Mouse (Mus musculus): ENCODE data around the gene Vti1a.

Gene Vti1a

DNA sequence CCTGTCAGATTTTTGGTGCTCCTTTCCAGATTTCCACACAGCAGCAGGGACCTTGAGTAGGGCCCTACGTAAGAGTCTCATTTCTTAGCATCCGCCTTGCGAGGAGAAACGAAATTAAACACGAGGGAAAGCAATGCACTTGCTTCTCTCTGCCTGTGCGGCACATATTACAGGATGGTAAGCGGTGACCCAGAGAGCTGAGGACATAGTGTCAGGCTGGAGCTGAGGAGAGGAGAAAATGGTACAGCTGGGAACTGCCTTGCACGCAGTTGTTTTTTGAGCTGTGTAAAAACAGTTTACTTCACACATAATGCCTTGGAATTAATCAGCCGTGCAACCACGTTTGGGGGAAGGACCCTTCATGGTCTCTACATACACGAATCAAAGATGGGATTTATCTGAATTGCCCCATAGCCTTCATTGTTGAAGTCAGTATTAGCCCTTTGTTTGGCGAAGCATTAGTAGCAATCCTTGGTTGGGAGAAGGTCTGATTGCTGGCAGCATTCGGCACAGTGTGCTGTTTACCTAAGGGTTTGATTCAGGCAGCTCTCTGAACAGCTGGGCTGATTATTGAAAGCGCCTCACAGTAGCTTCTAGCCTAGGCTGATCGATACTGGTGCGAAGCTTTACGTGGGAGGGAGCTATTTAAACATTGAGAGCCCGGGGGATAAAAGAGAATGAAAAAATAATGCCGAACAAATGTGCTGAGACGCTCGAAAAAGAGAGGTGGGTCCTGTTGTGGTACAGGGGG lies 153.4 kb downstream of the Vti1a start:
- no peak for DNase-seq

DNA sequence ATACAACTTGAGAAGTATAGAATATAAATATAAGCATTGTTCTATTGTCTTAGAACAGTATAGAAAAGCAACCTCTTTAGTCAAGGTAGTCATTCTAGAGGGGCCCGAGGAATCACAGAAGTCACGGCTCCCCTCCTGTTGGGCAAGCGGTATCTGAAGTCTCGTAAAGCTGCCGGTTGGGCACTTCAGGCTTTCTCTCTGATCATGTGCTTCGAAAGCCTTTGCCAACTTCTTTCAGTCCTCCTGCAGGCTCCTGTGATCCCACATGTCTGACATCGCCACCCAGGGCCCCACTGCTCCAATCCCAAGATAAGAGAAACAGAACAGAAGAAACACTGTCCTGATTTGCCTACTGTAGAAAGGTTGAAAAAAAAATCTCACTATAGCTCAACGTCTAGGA lies 156.5 kb downstream of the Vti1a start:
- DNase-seq: no peak

DNA sequence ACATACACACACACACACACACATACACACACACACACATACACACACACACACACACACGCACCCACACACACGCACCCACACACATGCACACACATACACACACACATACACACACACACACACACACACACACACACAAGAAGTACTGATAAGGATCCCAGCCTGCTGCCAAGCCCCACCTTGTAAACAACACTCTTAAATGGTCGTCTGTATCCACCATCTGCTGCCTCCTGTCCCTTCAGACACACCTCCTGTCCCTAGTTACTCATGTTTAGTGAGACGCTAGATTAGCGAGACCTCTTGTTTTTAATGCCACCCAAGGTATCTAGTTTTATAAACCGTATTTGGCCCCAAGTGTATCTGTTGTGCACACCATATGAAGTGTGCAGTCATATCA lies 158.1 kb downstream of the Vti1a start:
- no peak for DNase-seq

DNA sequence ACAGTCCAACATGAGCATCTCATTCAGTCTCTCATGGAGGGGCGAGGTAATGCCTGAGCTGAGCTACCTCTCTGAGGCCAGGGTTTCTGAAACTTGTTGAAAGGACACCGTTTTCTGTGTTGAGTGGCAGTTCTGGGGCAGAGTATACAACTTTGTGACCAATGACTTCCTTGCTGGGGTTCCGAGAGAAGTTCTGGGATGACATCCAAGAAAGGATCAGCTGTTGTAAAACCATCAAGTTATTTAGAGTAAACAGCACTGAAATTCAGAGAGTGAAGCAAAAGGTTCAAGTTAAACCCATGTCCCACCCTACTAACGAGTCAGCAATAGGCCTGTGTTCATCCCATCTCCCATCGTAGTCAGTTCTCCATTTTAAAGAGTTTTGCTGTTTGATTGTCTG lies 164.4 kb downstream of the Vti1a start:
- DNase-seq: no peak

DNA sequence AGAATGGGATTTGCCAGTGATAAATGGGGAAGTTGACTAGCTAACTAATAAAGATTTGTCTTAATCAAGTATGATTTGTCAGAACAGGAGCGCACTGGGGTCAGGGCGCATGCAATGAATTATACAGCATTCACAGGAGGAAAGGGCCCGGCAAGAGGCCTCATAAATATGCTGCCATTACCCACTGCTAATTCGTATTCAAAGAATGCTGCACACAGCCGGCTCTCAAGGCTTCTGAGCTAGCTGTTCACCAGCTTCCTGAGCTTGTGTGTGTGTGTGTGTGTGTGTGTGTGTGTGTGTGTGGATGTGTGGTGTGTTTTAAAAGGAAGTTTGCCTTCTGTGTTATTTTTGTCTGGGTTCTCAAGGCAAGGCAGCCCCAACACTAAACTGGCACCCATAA lies 165.2 kb downstream of the Vti1a start:
- DNase-seq: no peak

DNA sequence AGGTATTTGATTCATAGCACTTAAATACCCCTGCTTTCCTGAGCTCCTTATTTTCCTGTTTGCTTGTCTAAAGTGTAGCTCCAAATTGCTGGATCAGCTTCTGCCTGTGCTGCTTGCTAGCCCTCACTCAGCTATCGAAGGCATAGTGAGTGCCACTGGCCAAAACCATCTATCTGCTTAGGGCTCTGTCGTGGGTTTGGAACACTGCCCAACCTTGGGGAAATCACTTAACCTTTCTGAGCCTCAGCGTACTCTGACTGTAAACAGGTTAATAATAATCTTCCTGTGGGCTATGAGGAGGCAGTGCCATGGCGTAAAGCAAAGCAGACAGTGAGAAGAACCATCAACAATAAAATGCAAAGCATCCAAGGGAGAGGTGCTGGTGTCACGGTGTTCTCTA lies 167.4 kb downstream of the Vti1a start:
- no peak for DNase-seq

DNA sequence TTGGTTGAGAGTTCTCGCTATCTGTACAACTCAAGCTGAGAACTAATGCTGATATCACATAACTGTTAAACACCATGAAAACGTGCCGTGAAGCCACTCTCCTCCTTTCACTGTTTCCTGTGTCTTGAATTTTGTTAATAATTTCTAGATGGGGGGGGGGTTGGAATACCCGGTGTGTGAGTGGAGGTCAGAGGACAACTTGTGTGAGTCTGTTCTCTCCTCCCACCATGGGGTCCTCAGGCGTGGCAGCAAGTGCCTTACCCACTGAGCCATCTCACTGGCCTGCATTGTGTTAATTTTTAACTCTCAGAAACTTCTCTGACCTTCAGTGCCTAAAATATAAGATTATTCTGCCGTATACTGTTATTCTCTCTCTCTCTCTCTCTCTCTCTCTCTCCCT lies 168.5 kb downstream of the Vti1a start:
- no peak for DNase-seq

DNA sequence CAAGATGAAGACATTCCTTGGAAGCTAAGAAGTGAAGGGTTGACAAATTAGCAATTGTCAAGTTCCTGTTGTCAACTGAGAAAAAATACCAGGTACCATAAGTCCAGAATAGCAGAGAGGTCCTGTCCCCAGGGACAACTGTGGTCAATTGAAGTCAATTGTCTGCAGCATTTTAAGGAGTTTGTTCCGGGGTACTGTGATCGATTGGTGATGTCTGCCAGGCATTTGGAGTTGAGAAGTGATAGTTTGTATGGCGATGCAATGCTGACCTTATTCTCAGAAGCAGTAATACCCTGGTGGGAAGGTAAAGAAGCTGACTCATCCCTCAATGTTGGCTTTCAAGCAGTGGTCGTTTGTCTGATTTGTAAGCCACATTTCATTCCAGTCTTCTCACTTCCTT lies 170.4 kb downstream of the Vti1a start:
- no peak for DNase-seq

DNA sequence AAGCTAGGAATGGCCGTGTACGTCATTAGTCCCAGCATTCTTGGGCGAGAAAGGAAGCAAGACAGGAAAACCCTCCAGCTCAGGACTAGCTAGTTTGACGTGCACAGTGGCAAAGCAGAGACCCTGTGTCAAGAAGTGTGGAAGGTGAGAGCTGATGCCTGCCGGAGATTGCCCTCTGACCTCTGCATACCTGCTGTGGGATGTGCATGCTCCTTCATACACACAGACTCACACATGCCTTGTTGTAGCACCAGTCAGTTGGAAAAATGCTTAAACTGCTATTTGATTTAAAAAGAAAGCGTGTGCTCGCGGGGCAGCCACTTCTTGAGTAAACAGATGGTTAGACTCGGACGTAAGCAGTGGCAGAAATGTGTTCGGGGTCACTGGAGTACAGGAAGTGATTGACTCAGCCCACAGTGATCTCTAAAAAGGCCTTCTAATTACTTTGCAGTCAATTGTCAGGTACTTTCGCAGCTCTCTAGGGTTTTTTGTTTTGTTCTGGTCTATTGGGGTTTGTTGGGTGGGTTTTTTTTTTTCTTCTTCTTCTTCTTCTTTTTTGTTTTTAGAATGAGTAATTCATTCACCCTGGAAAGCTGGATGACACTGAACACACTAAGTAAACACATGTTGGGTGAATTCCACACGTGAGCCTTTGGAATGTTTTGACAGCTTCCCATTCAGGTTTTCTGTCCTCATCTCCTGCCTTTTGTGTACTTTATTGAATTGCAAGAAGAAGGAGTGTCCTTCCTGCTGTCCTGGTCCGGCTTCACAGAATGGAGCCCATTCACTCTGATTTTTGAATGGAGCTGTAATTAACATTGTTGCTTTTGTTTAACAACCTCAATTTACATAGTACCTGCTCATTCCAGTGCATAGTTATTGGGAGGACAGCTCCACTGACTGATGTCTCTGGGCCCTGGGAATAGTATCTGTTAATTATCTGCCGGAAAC lies 175.3 kb downstream of the Vti1a start:
- DNase-seq: no peak

DNA sequence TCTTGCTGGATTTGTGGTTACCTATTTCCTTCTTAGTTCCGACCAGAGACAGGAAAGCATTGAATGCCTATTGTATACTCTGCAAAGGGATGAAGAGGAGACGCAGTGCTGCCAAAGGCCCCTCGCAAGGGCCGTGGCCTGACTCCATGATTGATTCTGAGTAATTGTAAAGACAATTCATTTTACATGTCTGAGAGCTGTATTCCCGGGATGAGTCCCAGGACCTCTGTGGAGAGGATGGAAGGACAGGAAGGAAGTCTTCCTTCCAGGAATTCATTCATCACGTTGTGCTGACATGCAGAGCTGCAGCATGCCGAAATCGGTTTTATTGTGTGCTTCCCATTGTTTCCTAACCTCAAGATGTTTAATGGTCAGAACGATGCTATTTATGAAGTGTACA lies 180.2 kb downstream of the Vti1a start:
- DNase-seq: no peak

DNA sequence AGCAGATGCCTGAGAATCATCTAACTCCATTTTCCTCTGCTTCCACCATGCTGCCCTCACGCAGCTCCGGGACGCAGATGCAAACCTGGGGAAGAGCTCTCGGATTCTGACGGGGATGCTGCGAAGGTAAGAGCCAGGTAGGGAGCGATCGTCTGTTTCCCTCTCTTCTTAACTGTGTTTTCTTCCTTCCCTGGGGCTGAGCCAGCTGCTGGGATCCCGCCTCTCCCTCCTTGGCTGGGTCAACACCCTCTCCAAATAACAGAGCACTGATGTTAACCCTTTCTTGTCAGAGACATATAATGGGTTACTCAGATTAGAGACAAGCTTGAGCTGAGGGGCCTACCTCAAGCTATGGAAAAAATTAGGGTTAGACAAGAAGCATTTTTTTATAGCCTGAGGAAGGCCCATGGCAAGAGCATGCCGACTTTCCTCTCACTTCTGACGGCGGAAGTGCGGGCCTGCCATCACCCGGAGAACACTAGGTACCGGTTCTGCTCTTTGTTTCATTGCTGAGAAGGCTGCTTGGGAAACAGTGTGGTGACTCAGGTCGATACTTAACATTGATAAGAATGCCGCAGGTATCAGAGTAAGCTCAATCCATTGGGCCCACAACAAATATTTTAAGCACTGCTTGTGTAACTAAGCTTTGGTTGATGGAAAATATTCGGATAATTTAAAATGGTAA lies 183.2 kb downstream of the Vti1a start:
- no peak for DNase-seq

DNA sequence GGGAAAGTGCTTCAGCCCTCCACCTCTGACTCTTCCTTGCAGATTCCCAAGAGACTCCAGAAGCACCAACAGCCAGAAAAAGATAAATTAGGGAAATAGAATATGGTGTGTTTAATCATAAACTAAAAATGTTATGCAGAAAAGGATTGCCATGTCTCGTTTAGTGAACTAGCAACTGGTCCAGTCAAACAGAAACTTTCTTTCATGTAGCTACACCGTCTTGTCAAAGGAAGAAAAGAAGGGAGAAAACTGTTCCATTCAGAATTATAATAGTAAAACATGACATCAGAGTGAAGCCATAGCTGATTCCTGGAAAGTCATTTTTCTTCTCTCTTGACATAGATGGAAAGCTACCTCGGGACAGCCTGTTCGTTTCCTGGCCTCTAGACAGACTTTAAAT lies 185.9 kb downstream of the Vti1a start:
- no peak for DNase-seq

DNA sequence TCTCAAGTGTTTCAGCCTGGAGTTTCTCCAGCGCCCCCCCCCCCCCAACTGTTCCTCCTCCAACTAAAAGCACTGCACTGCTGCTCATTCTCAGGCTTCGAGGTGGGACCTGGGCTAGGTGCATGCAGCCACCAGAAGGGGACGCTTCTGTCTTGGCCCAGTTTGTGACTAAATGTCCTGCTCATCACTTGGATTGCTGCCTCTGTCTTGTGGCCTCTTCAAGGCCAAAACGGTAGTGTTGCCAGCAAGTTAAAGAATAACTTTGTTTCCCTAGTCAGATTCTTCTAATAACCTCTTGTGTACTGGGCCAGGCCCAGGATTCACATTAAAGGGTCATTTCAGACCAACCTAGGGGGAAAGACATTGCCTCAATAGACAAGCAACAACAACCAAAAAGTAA lies 187.7 kb downstream of the Vti1a start:
- no peak for DNase-seq

DNA sequence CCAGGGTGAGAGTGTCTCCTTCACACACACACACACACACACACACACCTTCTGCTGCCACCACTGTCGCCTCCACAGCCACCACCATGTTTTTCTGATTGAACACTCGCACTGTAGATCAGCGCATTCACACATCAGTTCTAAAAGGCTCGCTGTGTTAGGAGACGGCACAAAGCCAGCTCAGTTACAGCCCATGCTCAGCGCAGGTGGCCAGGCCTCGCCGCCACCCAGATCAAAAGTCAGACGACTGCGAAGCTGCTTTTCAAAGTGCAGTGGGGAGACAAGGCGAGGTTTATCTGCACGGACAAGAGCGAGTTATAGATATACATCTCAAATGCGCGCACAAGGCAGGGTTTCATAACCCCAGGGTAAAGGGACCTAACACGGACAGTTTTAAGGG lies 191.7 kb downstream of the Vti1a start:
- peak; percentile 11 for DNase-seq

DNA sequence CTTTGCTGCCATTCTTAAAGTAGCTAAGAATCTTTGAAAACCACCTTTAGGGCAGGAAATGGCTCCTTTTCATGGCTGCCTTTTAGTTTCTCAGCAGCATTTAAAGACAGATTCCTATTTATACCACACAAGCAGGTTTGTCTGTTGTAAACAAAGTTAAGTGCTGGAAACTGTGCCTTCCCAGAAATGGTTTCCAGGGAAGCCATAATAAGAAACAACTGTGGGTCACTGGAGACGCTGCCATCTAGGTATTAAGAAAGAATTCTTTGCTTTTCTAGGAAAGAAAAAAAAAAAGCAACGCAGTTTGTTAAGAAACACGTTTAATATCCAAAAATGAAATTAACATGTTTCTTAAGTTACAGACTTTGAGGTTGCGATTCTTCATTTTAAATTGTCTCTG lies 192.1 kb downstream of the Vti1a start:
- no peak for DNase-seq

DNA sequence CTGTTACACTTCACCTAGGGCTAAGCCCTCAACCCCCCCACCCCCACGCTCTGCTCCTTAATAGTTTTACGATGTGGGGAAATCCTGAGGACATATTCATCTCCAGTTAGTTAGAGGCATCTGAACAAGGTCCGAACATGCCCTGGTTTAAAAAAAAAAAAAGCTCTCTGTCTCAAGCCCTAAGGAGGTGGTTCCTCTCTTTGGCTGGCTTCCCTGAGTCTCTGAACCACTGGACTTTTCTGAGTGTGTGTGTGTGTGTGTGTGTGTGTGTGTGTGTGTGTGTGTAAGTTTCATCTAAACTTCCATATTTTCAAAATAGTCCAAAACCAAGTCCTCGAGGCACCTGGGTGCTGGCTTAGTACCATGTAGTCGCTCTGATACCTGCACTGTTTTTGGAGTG lies 192.9 kb downstream of the Vti1a start:
- no peak for DNase-seq

DNA sequence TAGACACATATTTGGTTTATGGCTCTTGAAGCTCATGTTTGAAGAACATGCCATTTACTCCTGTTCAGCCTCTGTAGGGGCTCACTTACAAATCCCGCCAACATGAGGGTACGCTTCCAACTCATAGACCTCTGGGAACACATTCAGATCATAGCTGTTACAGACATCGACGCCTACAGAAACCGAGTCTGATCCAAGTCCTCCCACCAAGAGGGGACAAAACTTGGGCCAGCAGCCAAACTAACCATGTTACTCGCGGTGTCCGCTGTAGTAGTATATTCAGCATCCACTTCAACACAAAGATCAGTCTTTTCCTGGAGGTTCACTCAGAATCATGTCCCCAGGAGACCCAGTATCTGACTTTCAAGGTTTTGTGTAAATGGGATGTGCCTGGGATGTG lies 193.5 kb downstream of the Vti1a start:
- peak; percentile 16 for DNase-seq

DNA sequence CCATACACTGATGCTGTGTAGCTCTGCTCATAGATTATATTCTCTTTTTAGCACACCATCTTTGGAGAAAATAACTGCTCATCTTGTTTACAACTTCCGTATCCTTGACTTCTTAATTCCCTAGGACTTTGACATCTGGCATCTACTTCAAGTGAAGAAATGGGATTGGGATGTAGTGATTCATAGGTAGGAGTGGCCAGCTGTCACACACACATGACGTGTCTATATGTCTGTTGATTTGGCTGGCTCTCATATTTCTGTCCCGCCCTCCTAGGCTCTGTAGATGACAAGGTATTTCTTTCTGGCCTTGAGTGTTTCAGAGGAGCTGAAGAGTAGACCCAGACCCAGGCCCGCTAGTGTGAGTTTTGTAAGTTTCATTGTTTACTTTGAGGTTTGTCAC lies 197.8 kb downstream of the Vti1a start:
- no peak for DNase-seq

DNA sequence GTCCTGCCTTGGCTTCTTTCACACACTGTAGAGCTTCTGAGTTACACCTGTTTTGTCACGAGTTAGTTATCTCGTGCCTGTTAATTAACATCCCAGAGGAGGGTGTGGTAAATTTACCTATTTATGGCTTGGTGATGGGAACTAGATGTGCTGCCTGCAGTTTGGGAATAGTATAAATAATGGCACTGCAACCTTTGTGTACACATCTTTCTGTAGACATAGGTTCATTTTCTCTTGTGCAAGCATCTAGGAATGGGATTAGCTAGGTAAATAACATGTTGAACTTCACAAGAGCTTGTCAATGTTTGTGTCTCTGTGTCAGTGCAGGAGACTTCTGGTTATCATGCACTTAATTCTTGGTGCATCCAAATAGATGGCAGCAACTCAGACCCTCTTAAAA lies 204.1 kb downstream of the Vti1a start:
- DNase-seq: no peak

DNA sequence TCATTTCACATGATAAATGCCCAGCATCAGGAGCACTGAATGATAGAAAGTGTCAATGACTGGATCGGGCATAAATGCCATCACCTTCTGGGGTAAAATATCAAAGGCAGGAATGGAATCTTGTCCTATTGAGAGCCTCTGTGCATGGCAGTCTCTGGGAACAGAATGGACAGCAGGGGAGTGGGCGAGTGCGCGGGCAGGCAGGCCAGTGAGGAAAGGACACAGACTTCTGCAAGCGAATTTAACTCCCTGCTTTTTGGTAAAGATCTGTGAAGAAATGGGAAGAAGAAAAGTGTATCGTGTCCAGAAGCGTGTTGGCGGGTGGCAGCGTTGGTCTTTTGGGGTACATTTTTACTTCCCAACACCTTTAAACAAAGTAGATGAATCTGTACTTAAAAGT lies 207.2 kb downstream of the Vti1a start:
- no peak for DNase-seq

DNA sequence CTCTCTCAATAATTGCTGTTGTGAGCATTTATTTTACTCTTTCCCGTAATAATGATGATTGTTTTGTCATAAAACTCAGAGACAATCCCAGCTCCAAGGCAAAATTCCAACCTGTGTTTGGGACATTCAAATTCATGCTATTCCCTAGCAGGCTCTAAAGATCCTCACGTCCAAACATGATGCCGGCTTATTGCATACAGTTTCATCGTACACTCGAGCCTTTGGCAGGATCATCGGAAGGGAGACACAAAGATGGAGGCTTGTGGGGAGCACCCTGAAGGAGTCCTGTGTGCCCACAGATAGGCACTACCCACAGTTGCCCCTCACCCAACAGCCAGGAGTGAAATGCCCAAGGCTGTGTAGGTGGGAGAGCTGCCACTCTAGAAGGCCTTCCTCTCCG lies 208.3 kb downstream of the Vti1a start:
- no peak for DNase-seq

DNA sequence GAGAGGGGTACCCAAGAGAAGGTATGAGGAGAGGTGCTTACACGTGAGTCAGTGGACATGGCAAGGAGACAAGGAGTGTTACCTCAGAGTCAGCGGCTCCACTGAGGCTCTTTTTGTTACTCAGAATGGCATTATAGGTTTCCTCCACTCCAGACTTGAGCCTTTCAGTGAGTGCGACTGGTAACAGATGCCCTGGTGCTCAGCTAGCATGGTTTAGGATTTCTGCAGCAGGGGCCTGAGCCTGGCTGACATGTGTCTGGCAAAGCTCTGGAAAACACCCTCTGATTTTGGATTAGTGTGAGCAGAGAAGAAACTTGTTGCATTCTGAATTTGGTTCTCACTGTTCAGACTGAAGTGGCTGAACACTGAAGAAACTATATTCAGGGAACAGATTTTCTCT lies 209.0 kb downstream of the Vti1a start:
- DNase-seq: no peak

DNA sequence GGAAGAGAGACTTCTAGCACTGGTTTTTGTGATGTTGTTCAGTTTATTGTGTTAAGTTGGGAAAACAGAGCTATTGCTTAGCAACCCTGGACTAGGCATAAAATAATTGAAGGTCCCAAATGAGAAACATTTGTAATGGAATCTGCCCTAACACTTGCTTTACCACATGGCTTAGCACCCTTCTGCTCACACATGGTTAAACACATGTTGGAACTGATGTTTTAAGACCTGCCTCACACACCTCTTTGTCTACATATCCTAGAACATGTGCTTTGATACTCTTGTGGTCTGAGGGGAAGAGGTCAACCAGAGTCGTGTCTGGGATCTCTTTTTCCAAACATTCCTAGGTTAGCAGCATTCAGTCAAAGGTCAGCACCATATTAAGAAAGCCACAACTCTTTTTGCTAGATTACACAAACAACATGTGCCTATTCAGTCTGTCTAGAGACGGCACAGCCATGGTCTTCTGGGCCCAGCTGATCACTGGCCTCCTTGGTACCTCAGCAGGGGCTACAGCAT lies 210.7 kb downstream of the Vti1a start:
- no peak for DNase-seq

DNA sequence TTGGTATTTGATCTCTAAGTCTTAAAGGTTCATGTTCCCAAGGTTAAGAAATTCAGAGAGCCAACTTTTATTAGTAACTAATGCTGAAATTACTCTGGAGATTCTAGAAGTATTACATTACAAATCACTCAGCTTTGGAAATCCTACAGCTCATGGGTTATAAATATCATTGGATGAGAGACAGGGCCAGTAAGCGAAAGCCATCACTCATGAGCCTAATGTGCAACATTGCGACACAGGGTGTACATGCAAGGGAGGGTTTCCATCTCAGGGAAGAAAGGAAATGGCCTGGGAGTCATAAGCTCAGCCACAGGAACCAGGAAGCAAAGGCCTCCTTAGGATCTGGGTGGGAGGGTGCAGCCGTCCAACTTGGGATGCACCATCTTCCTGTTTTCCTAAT lies 213.9 kb downstream of the Vti1a start:
- DNase-seq: no peak

Data from right cerebral cortex, postnatal 4 days (tissue).